Mouse (Mus musculus) retina, postnatal 1 day (tissue): ENCODE measurements around the gene Gmcl1.

Source experiments
- DNase-seq: peaks from one replicate; pipeline ENCODE4 v3.0.0-alpha.2; 2012

Gene Gmcl1

DNA sequence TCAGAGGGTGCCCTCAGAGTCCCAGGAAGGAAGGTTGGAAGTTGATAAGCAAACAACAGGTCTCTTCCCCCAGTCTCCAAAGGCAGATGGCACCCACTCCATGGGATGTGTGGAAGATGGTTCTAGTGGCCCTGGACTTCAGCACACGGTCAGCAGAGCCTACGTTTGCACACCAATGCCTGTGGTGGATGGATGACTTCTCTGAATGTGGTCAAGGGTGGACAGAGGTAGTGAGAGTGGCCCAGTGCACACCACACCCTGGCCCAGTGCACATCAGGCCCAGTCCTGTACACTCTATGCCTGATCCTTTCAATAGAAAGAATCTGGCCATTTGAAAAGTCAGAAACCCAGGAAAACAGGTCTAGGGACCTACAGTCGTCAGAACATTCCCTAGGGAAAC is 74.7 kb downstream of the Gmcl1 start:
- no peak for DNase-seq

DNA sequence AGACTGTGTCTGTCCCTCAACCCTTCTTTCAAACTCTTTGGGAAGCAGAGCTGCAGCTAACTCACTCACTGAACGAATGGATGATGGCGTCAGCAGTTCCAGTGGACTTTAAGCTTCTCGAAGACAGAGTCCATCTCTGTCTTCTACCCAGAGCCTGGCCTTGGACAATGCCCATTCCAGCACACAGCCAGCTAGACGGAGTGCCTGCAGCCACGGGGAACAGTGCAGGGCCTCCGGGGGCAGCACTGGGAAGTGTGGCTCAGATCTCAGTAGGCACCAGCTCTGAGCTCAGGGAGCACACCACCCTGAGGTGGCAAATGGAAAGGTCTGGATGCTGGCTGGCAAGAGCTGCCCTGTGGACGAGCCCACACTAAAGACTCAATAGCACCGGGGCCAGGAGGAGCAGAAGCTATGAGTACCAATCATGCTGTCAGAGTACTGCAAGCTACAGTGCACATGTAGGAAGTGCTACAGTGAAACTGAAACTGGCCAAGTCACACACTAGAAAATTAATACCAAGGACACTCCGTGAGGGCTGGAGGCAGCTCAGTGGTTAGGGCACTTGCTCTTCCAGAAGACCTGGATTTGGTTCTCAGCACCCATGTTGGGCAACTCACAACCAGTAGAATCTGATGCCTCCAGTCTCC is 78.8 kb downstream of the Gmcl1 start:
- DNase-seq, result no peak

GRCm38 (mm10) chr6:86653026-86653425 is 80.2 kb downstream of the Gmcl1 start:
- DNase-seq, result no peak

- no peak for DNase-seq
Observed at GRCm38 (mm10) chr6:86646143-86646542, 87.0 kb downstream of the Gmcl1 start.

GRCm38 (mm10) chr6:86645551-86645950 is 87.6 kb downstream of the Gmcl1 start:
- no peak for DNase-seq

GRCm38 (mm10) chr6:86644775-86645400 is 88.3 kb downstream of the Gmcl1 start:
- DNase-seq, result no peak
